Mouse (Mus musculus) kidney, adult 18-20 months (tissue): ENCODE data around the gene Gm21992.

Experiments
- DNase-seq: peaks from one replicate; pipeline ENCODE4 v3.0.0; 2021

Gm21992 gene

GRCm38 (mm10) chr19:4811063-4811908 is at the start of gene Gm21992, which contains the start of gene Rbm14:
Gm21992 (minus strand) TSS chr19:4811612.
Rbm14 (minus strand) TSS chr19:4811634.
- DNase-seq: peak; percentile 99

GRCm38 (mm10) chr19:4859081-4859480 is 47.7 kb upstream of the Gm21992 start:
- DNase-seq: no peak

GRCm38 (mm10) chr19:4855951-4856350 is 44.5 kb upstream of the Gm21992 start:
- DNase-seq: no peak

- no peak for DNase-seq
These were observed 44.0 kb upstream of the Gm21992 start for GRCm38 (mm10) chr19:4855470-4855820.

GRCm38 (mm10) chr19:4854552-4855469 is 43.4 kb upstream of the Gm21992 start, which contains the start of gene Ctsf:
Ctsf (plus strand) TSS chr19:4855130.
- DNase-seq: peak; percentile 91

GRCm38 (mm10) chr19:4850281-4850680 is 38.9 kb upstream of the Gm21992 start:
- DNase-seq: no peak

- DNase-seq: no peak
These were observed 38.4 kb upstream of the Gm21992 start for GRCm38 (mm10) chr19:4849800-4850199.

- peak; percentile 37 for DNase-seq
These were observed 36.1 kb upstream of the Gm21992 start for GRCm38 (mm10) chr19:4847490-4847889.

GRCm38 (mm10) chr19:4845846-4846245 is 34.4 kb upstream of the Gm21992 start:
- no peak for DNase-seq

GRCm38 (mm10) chr19:4842611-4843010 is 31.2 kb upstream of the Gm21992 start:
- no peak for DNase-seq

GRCm38 (mm10) chr19:4840848-4841247 is 29.4 kb upstream of the Gm21992 start:
- DNase-seq: no peak

- DNase-seq: peak; percentile 98
These were observed 27.7 kb upstream of the Gm21992 start, which contains the start of the genes Ccs and Ccdc87 for GRCm38 (mm10) chr19:4839149-4839548. Ccs (minus strand) TSS chr19:4839332. Ccdc87 (plus strand) TSS chr19:4839366.

- DNase-seq: no peak
These were observed 27.2 kb upstream of the Gm21992 start for GRCm38 (mm10) chr19:4838526-4839140.

- no peak for DNase-seq
These were observed 25.6 kb upstream of the Gm21992 start for GRCm38 (mm10) chr19:4837049-4837448.

GRCm38 (mm10) chr19:4836096-4836495 is 24.7 kb upstream of the Gm21992 start:
- DNase-seq: peak; percentile 48

- no peak for DNase-seq
These were observed 22.6 kb upstream of the Gm21992 start for GRCm38 (mm10) chr19:4833977-4834376.

GRCm38 (mm10) chr19:4829156-4829555 is 17.7 kb upstream of the Gm21992 start:
- DNase-seq: peak; percentile 74

GRCm38 (mm10) chr19:4828444-4829114 is 17.2 kb upstream of the Gm21992 start:
- peak; percentile 58 for DNase-seq

- peak; percentile 89 for DNase-seq
These were observed 9.4 kb upstream of the Gm21992 start for GRCm38 (mm10) chr19:4820678-4821303.

GRCm38 (mm10) chr19:4817182-4817835 is 5.9 kb upstream of the Gm21992 start:
- DNase-seq: no peak

GRCm38 (mm10) chr19:4813015-4813414 is 1.6 kb upstream of the Gm21992 start:
- DNase-seq: no peak
